Mouse (Mus musculus): ENCODE measurements around the gene Fam198b.

DNA sequence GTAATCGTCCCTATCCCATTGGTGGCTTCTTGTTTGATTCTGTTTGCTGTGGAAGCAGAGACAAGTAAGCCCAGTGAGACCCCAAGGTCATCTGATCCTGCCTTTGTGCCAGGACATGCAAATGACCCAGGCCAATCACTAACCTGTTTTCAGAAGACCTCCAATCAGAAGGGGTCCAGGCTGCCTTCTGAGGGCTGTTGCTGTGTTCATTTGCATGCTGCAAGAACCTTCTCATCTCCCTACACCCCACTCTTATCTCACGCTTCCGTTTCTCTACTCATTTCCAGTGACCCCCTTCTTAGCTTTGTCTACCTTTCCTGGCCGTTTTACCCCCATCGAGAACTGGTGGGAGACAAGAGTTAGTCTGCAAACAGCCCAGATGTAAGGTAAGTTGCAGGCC, at the start of gene Fam198b:
- no peak for TF ChIP-seq CTCF (IDR thresholded peaks at IDR 0.05; ENCODE audit: low read depth)
- TF ChIP-seq EP300 (IDR thresholded peaks at IDR 0.05; ENCODE audit: low read depth): no peak

Measured in liver, embryonic 14.5 days (tissue).